Mouse (Mus musculus) C3H10T1/2 (cell line): Measurements from ENCODE around the gene Vmn2r79. TPM values are rescaled to one million over a fixed set of nuclear protein-coding genes. Genes with fewer than 3 reads are reported as not detected.

Experiments used
- polyA plus RNA-seq, 2 experiments: library from polyadenylated mRNA; unstranded; fragments of >200 nt; fragmentation: generic; extraction: Trizol; gene quantifications; one replicate each; pipeline ENCODE4 v1.2.1; 2012; ENCODE audit warnings: missing spikeins in 2 of 2

Gene Vmn2r79
- polyA plus RNA-seq, result under 1 TPM in 1 of 2 experiments, not detected in 1; 0.01 TPM

GRCm38 (mm10) chr7:86995815-86996214, at the start of gene Vmn2r79:
Gene Vmn2r79 (plus strand): TSS chr7:86996115.

Other genes with a start within 250 kb of the Vmn2r79 start
- gene Folh1, start 220.2 kb upstream of the Vmn2r79 start, polyA plus RNA-seq, result under 1 TPM in 1 of 2 experiments, not detected in 1; 0.02 TPM
- gene Vmn2r77, start 201.1 kb upstream of the Vmn2r79 start, polyA plus RNA-seq, result not detected
- gene Vmn2r78, start 81.0 kb upstream of the Vmn2r79 start, polyA plus RNA-seq, result not detected
- under 1 TPM; 0.09 to 0.53 TPM for gene Nox4, start 250.0 kb downstream of the Vmn2r79 start, polyA plus RNA-seq